Mouse (Mus musculus): ENCODE measurements around the gene Gm128.

Gm128 gene

DNA sequence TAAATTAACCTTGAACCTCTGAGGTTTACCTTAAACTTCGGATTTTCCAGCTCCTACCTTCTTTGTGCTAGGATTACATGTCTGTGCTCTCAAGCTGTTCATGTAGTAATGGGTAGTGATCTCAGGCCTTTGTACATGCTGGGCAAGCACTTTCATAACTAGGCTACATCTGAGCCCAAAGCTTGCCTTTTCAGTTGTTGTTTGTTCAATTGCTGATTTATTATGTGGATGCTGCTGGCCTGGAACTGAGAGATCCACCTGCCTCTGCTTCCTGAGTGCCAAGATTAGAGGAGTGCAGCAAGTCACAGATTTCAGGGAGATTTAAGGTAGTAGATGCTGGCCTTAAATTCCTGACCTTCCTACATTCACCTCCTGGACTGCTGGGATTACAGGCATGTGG is 42.3 kb downstream of the Gm128 start:
- no peak for DNase-seq (ENCODE audit: low spot score)

DNA sequence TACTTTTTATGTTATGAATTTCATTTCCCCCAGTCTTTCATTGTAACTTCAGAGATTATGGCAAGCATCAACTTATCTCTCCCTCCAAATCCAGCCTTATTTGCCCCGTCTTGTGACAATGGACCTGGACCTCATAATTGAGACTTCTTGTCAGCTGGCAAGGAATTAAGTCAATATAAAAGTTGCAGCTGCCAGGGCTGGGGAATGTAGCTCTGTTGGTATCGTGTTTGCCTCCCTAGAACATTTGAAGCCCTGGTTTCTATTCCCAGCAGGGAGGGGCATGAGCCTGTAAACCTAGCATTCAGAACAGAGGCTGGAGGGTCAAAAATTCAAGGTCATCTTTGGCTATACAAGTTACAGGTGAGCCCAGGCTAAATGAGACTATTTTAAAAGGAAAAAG is 45.6 kb downstream of the Gm128 start:
- no peak for DNase-seq (ENCODE audit: low spot score)

GRCm38 (mm10) chr3:95194721-95195135 is 46.7 kb downstream of the Gm128 start:
- no peak for DNase-seq (ENCODE audit: low spot score)
